In the genomic region with DNA sequence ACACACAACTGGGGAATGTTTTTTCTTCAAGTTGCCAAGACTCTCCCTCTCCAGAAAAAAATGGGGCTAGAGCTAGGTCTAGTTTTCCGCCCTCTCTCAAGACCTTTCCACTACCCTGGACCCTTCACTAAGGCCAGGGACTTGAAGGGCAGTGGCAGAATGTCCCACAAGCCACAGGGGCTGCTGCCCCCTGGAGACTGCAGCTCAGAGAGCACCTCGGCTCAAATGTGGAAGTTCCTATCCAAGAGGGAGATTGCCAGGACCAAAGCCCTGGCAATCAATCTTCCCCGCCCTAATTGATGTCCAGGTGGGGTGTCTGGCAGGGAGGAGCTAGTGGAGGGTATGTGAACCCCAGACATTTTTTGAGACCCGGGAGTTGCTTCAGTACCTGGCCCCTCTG, we compare ENCODE assay signal across 15 mouse cellular contexts. TPM values are rescaled to one million over a fixed set of nuclear protein-coding genes. Genes with fewer than 3 reads are reported as not detected.
DNase-seq lines count a peak whose midpoint lies in the region; ATAC-seq and TF ChIP-seq lines count a peak whose summit lies in the region.
"Had no signal": no experiment of that assay in that cellular context is flagged by ENCODE, and none has a peak within 500 bp of the region (broad histone marks: within the 10 kb centered on the region; RNA-seq: fewer than 3 reads in every experiment).

No protein-coding gene starts in this region.

- DNase-seq in forebrain, embryonic 10.5 days (ENCODE audit: extremely low spot score, low spot score): no peak
- DNase-seq in neural tube, embryonic 11.5 days (ENCODE audit: low spot score): peak; percentile 47
- no peak for DNase-seq in neural tube, embryonic 10.5 days (ENCODE audit: extremely low spot score, low spot score)
- DNase-seq in midbrain, embryonic 10.5 days (ENCODE audit: low spot score): no peak
- no peak for DNase-seq in stomach, postnatal 0 days (ENCODE audit: low spot score)
- DNase-seq in spleen, postnatal 36 days (ENCODE audit: low spot score in 2 of 2): no peak
- DNase-seq in adrenal gland, adult 8-10 months: no peak
- DNase-seq: kidney, postnatal 10 days; lung, adult 18-20 months had no signal

- peak; percentile 36 for TF ChIP-seq CTCF in stomach, postnatal 0 days (IDR thresholded peaks at IDR 0.05; ENCODE audit: low read depth)

- H3K36me3 ChIP-seq in forebrain, embryonic 15.5 days: no peaks in the 10 kb centered on the region
- H3K36me3 ChIP-seq in forebrain, embryonic 10.5 days (replicated peaks): no peaks in the 10 kb centered on the region
- H3K36me3 ChIP-seq in neural tube, embryonic 11.5 days (ENCODE audit: control insufficient read depth, insufficient read depth, low read length): no peaks in the 10 kb centered on the region
- peaks cover 9% of the 10 kb centered on the region for H3K36me3 ChIP-seq in midbrain, embryonic 10.5 days
- H3K36me3 ChIP-seq in stomach, postnatal 0 days (ENCODE audit: control insufficient read depth, insufficient read depth, low read length): no peaks in the 10 kb centered on the region

- WGBS in forebrain, embryonic 15.5 days: 56% methylated on average over 4 of the region's 4 CpGs
- WGBS in forebrain, embryonic 10.5 days: 45% methylated on average over 4 of the region's 4 CpGs
- WGBS in neural tube, embryonic 11.5 days: 21% methylated on average over 4 of the region's 4 CpGs
- WGBS in midbrain, embryonic 10.5 days: 37% methylated on average over 4 of the region's 4 CpGs
- WGBS in stomach, postnatal 0 days: 32% methylated on average over 4 of the region's 4 CpGs

- H3K9ac ChIP-seq in forebrain, embryonic 15.5 days (replicated peaks): no peak overlapping the region
- H3K9ac ChIP-seq in neural tube, embryonic 11.5 days (ENCODE audit: low read length): no peak overlapping the region
- H3K9ac ChIP-seq in stomach, postnatal 0 days (ENCODE audit: low read length): no peak overlapping the region

- no peaks in the 10 kb centered on the region for H3K9me3 ChIP-seq in forebrain, embryonic 15.5 days
- H3K9me3 ChIP-seq in forebrain, embryonic 10.5 days: no peaks in the 10 kb centered on the region
- no peaks in the 10 kb centered on the region for H3K9me3 ChIP-seq in neural tube, embryonic 11.5 days (ENCODE audit: control insufficient read depth, low read length)
- no peaks in the 10 kb centered on the region for H3K9me3 ChIP-seq in midbrain, embryonic 10.5 days (replicated peaks)
- no peaks in the 10 kb centered on the region for H3K9me3 ChIP-seq in stomach, postnatal 0 days (ENCODE audit: control insufficient read depth, low read length)

- no peak for TF ChIP-seq EP300 in stomach, postnatal 0 days (optimal IDR thresholded peaks at IDR 0.05)

- peaks cover 63% of the 10 kb centered on the region for H3K4me1 ChIP-seq in forebrain, embryonic 15.5 days
- peaks cover 83% of the 10 kb centered on the region for H3K4me1 ChIP-seq in forebrain, embryonic 10.5 days
- peaks cover 46% of the 10 kb centered on the region for H3K4me1 ChIP-seq in neural tube, embryonic 11.5 days (ENCODE audit: control insufficient read depth, insufficient read depth, low read length)
- H3K4me1 ChIP-seq in midbrain, embryonic 10.5 days: peaks cover 98% of the 10 kb centered on the region
- H3K4me1 ChIP-seq in stomach, postnatal 0 days (replicated peaks; ENCODE audit: control insufficient read depth, insufficient read depth): no peaks in the 10 kb centered on the region; the same call in 1 of the 2 replicates

- H3K4me3 ChIP-seq in forebrain, embryonic 15.5 days: peak overlapping the region; percentile 45; the same call in 1 of the 2 replicates
- H3K4me3 ChIP-seq in forebrain, embryonic 10.5 days: no peak overlapping the region
- H3K4me3 ChIP-seq in neural tube, embryonic 11.5 days (ENCODE audit: low read depth, low read length): peak overlapping the region; percentile 44
- peak overlapping the region; percentile 65 for H3K4me3 ChIP-seq in midbrain, embryonic 10.5 days
- no peak overlapping the region for H3K4me3 ChIP-seq in stomach, postnatal 0 days (ENCODE audit: low read depth, low read length)
- H3K4me3 ChIP-seq: myocyte had no signal

- H3K27me3 ChIP-seq in forebrain, embryonic 15.5 days: peaks cover 12% of the 10 kb centered on the region; the same call in 1 of the 2 replicates
- H3K27me3 ChIP-seq in forebrain, embryonic 10.5 days (ENCODE audit: poor library complexity, severe bottlenecking): peaks cover 88% of the 10 kb centered on the region
- peaks cover 56% of the 10 kb centered on the region for H3K27me3 ChIP-seq in neural tube, embryonic 11.5 days (ENCODE audit: control insufficient read depth, insufficient read depth, low read length)
- peaks cover 86% of the 10 kb centered on the region for H3K27me3 ChIP-seq in midbrain, embryonic 10.5 days (ENCODE audit: low read depth, poor library complexity, severe bottlenecking)
- H3K27me3 ChIP-seq in stomach, postnatal 0 days (ENCODE audit: control insufficient read depth, insufficient read depth, low read length): peaks cover 11% of the 10 kb centered on the region

- H3K4me2 ChIP-seq in forebrain, embryonic 15.5 days (replicated peaks): peak overlapping the region; percentile 86
- peak overlapping the region; percentile 85 for H3K4me2 ChIP-seq in neural tube, embryonic 11.5 days (ENCODE audit: low read depth)
- H3K4me2 ChIP-seq in stomach, postnatal 0 days (replicated peaks; ENCODE audit: low read depth): no peak overlapping the region

- H3K27ac ChIP-seq in forebrain, embryonic 15.5 days (replicated peaks): no peak overlapping the region
- H3K27ac ChIP-seq in forebrain, embryonic 10.5 days: no peak overlapping the region
- H3K27ac ChIP-seq in neural tube, embryonic 11.5 days (ENCODE audit: low read depth, low read length): no peak overlapping the region
- H3K27ac ChIP-seq in midbrain, embryonic 10.5 days (replicated peaks): no peak overlapping the region
- H3K27ac ChIP-seq in stomach, postnatal 0 days (replicated peaks): no peak overlapping the region

- ATAC-seq in forebrain, embryonic 15.5 days (replicated peaks): no peak
- ATAC-seq in neural tube, embryonic 11.5 days (ENCODE audit: insufficient read depth, low FRiP score, low TSS enrichment): no peak
- ATAC-seq in stomach, postnatal 0 days (ENCODE audit: low FRiP score, low TSS enrichment): no peak
- ATAC-seq: CD4-positive, CD25-positive, alpha-beta regulatory T cell, adult 4 months had no signal

RNA-seq across cellular contexts. Expression of a gene that starts 4.9 kb away (rescaled TPM):
- polyA plus RNA-seq in forebrain, embryonic 15.5 days (2015; fragmentation: Nextera tagmentation; extraction: Ambion mirVana): 26.4 and 29.7 TPM in 2 replicates
- polyA plus RNA-seq in forebrain, embryonic 10.5 days (2016; fragmentation: Nextera tagmentation; extraction: Ambion mirVana): 20.7 and 20.8 TPM in 2 replicates
- 43.1 and 51.5 TPM in 2 replicates for polyA plus RNA-seq in neural tube, embryonic 11.5 days (2014; fragmentation: Nextera tagmentation; extraction: Ambion mirVana)
- polyA plus RNA-seq in midbrain, embryonic 10.5 days (2016; fragmentation: Nextera tagmentation; extraction: Ambion mirVana): 57.3 and 69.1 TPM in 2 replicates
- 0.44 and 0.74 TPM in 2 replicates for polyA plus RNA-seq in stomach, postnatal 0 days (2015; fragmentation: Nextera tagmentation; extraction: Ambion mirVana)
- not detected for total RNA-seq in adrenal gland, adult 8-10 months (2022)
- polyA plus RNA-seq: CD4-positive, CD25-positive, alpha-beta regulatory T cell, adult 4 months; heart, embryonic 14.5 days; thymus, postnatal 0 days had no signal

RNA-seq across cellular contexts. Expression of a gene that starts 7.9 kb away (rescaled TPM):
- not detected in 2 replicates for polyA plus RNA-seq in forebrain, embryonic 15.5 days (2015; fragmentation: Nextera tagmentation; extraction: Ambion mirVana)
- polyA plus RNA-seq in forebrain, embryonic 10.5 days (2016; fragmentation: Nextera tagmentation; extraction: Ambion mirVana): 0.21 TPM in 1 of 2 replicates, not detected in the other
- polyA plus RNA-seq in neural tube, embryonic 11.5 days (2014; fragmentation: Nextera tagmentation; extraction: Ambion mirVana): not detected in 2 replicates
- polyA plus RNA-seq in midbrain, embryonic 10.5 days (2016; fragmentation: Nextera tagmentation; extraction: Ambion mirVana): 0.27 and 0.36 TPM in 2 replicates
- 0.08 TPM in 1 of 2 replicates, not detected in the other for polyA plus RNA-seq in stomach, postnatal 0 days (2015; fragmentation: Nextera tagmentation; extraction: Ambion mirVana)
- not detected for total RNA-seq in adrenal gland, adult 8-10 months (2022)
- total RNA-seq: left cerebral cortex, adult 8-10 months had no signal
- polyA plus RNA-seq: CD4-positive, CD25-positive, alpha-beta regulatory T cell, adult 4 months; heart, embryonic 14.5 days; thymus, postnatal 0 days had no signal

RNA-seq across cellular contexts. Expression of a gene that starts 25.7 kb away (rescaled TPM):
- polyA plus RNA-seq in forebrain, embryonic 15.5 days (2015; fragmentation: Nextera tagmentation; extraction: Ambion mirVana): 0.52 and 0.83 TPM in 2 replicates
- polyA plus RNA-seq in forebrain, embryonic 10.5 days (2016; fragmentation: Nextera tagmentation; extraction: Ambion mirVana): 0.33 and 0.71 TPM in 2 replicates
- polyA plus RNA-seq in neural tube, embryonic 11.5 days (2014; fragmentation: Nextera tagmentation; extraction: Ambion mirVana): 0.65 and 1.3 TPM in 2 replicates
- 1.1 and 1.7 TPM in 2 replicates for polyA plus RNA-seq in midbrain, embryonic 10.5 days (2016; fragmentation: Nextera tagmentation; extraction: Ambion mirVana)
- 0.35 and 0.58 TPM in 2 replicates for polyA plus RNA-seq in stomach, postnatal 0 days (2015; fragmentation: Nextera tagmentation; extraction: Ambion mirVana)
- total RNA-seq in adrenal gland, adult 8-10 months (2022): 1 to 10 TPM in 1 of 4 experiments, under 1 TPM in 3; 0.38 to 1.3 (median 0.76) TPM
- polyA plus RNA-seq: CD4-positive, CD25-positive, alpha-beta regulatory T cell, adult 4 months had no signal

Comparison
In these comparisons a context has a peak if more than half of its experiments do, and no peak if none do; other contexts are left out.
1. H3K4me3 ChIP-seq: peak in forebrain, embryonic 15.5 days (single experiment), neural tube, embryonic 11.5 days (single experiment) and midbrain, embryonic 10.5 days (single experiment); none in forebrain, embryonic 10.5 days (single experiment) and stomach, postnatal 0 days (single experiment).
2. RNA of a gene that starts 4.9 kb away (polyA plus RNA-seq): 57.3 to 69.1 TPM in midbrain, embryonic 10.5 days, 43.1 to 51.5 TPM in neural tube, embryonic 11.5 days, 26.4 to 29.7 TPM in forebrain, embryonic 15.5 days and 20.7 to 20.8 TPM in forebrain, embryonic 10.5 days; 0.44 to 0.74 TPM in stomach, postnatal 0 days; every median in the first group is over 10 times any median in the second.